Mouse (Mus musculus) hindbrain, embryonic 16.5 days (tissue): ENCODE measurements around the gene Nae1. TPM values are rescaled to one million over a fixed set of nuclear protein-coding genes. Genes with fewer than 3 reads are reported as not detected.

Experiments used
- ATAC-seq: fragments of 200-750 bp; cut with Nextera tagmentation; 2 replicates; pipeline ENCODE4 v1.8.0; 2017; ENCODE audit warnings: moderate TSS enrichment, moderate library complexity
- H3K27ac ChIP-seq: fragments of 300-500 bp; sonication (generic); 2 replicates; pipeline ENCODE4 v1.5.1; 2014; ENCODE audit warnings: low read depth, mild to moderate bottlenecking, control low read depth, low read length, moderate library complexity
- H3K27me3 ChIP-seq: fragments of 300-500 bp; sonication (generic); replicated peaks from 2 replicates; pipeline ENCODE4 v1.6.1; 2014; ENCODE audit warnings: low read length; ENCODE audit not compliant: control insufficient read depth, insufficient read depth
- H3K36me3 ChIP-seq: fragments of 300-500 bp; sonication (generic); 2 replicates; pipeline ENCODE4 v1.6.1; 2014; ENCODE audit warnings: mild to moderate bottlenecking, low read length, moderate library complexity, mixed read lengths; ENCODE audit not compliant: control insufficient read depth, insufficient read depth
- H3K4me1 ChIP-seq: fragments of 300-500 bp; sonication (generic); 2 replicates; pipeline ENCODE4 v1.6.1; 2014; ENCODE audit warnings: low read depth, low read length; ENCODE audit not compliant: control insufficient read depth, insufficient read depth
- H3K4me2 ChIP-seq: fragments of 300-500 bp; sonication (generic); 2 replicates; pipeline ENCODE4 v1.6.1; 2014; ENCODE audit warnings: mild to moderate bottlenecking, low read length, control low read depth, moderate library complexity
- H3K4me3 ChIP-seq: fragments of 300-500 bp; sonication (generic); 2 replicates; pipeline ENCODE4 v1.5.1; 2014; ENCODE audit warnings: mild to moderate bottlenecking, low read length, control low read depth, moderate library complexity
- H3K9ac ChIP-seq: fragments of 300-500 bp; sonication (generic); 2 replicates; pipeline ENCODE4 v1.6.1; 2014; ENCODE audit warnings: low read depth, mild to moderate bottlenecking, control low read depth, low read length, moderate library complexity
- H3K9me3 ChIP-seq: fragments of 300-500 bp; sonication (generic); 2 replicates; pipeline ENCODE4 v1.6.1; 2014; ENCODE audit warnings: mild to moderate bottlenecking, low read length, moderate library complexity; ENCODE audit not compliant: control insufficient read depth
- WGBS: fragments of 180-500 bp; shearing (Covaris S2); extraction: QIAGEN DNeasy Blood & Tissue Kit; methylation state at CpG from one replicate; pipeline ENCODE4 v1.1.7; 2014; 5-methylcytosine and 5-hydroxymethylcytosine counted together
- polyA plus RNA-seq: library from polyadenylated mRNA; unstranded; fragments of >200 nt; fragmentation: Nextera tagmentation; extraction: Ambion mirVana; gene quantifications from 2 replicates; pipeline ENCODE4 v1.2.1, GENCODE M21; 2015

Nae1 gene
- polyA plus RNA-seq, 1 experiment from 2014 or later = 108 TPM

GRCm38 (mm10) chr8:104472465-104472864 is 62.0 kb downstream of the Nae1 start:
- H3K4me2 ChIP-seq = no peak overlapping the region
- no peak overlapping the region for H3K4me3 ChIP-seq
- H3K27me3 ChIP-seq = no peaks in the 10 kb centered on the region
- H3K4me1 ChIP-seq = no peaks in the 10 kb centered on the region
- WGBS = 77% methylated on average over 3 of the region's 3 CpGs
- no peak for ATAC-seq
- no peak overlapping the region for H3K27ac ChIP-seq
- H3K36me3 ChIP-seq = no peaks in the 10 kb centered on the region
- H3K9ac ChIP-seq = no peak overlapping the region
- H3K9me3 ChIP-seq = no peaks in the 10 kb centered on the region

GRCm38 (mm10) chr8:104467463-104467862 is 67.0 kb downstream of the Nae1 start:
- Histone ChIP-seq H3K27ac (no peak overlapping the region), H3K9ac (no peak overlapping the region), H3K4me1 (no peaks in the 10 kb centered on the region), H3K4me2 (no peak overlapping the region), H3K9me3 (no peaks in the 10 kb centered on the region), H3K4me3 (no peak overlapping the region), H3K36me3 (no peaks in the 10 kb centered on the region), H3K27me3 (no peaks in the 10 kb centered on the region)
- WGBS = 86% methylated on average over 2 of the region's 2 CpGs
- ATAC-seq = no peak

Other genes with a start within 250 kb of the Nae1 start
- gene Cmtm2a, start 241.5 kb downstream of the Nae1 start, polyA plus RNA-seq = not detected in 2 replicates
- not detected in 2 replicates for gene Gm45711, start 224.6 kb downstream of the Nae1 start, polyA plus RNA-seq
- gene Cmtm1, start 224.5 kb downstream of the Nae1 start, polyA plus RNA-seq = not detected in 2 replicates
- gene Gm11020, start 213.1 kb downstream of the Nae1 start, polyA plus RNA-seq = not detected in 2 replicates
- not detected in 2 replicates for gene Cmtm2b, start 212.4 kb downstream of the Nae1 start, polyA plus RNA-seq
- 44.2 and 47.2 TPM in 2 replicates for gene Cmtm3, start 195.2 kb downstream of the Nae1 start, polyA plus RNA-seq
- gene Cmtm4, start 138.8 kb downstream of the Nae1 start, polyA plus RNA-seq = 3.0 TPM in 2 replicates
- gene Dync1li2, start 91.6 kb downstream of the Nae1 start, polyA plus RNA-seq = 97.9 and 112 TPM in 2 replicates
- 0.70 and 0.90 TPM in 2 replicates for gene Terb1, start 24.7 kb downstream of the Nae1 start, polyA plus RNA-seq
- gene Car7, start 52 bp upstream of the Nae1 start, polyA plus RNA-seq = 3.5 and 4.9 TPM in 2 replicates
- 20.1 and 20.5 TPM in 2 replicates for gene Pdp2, start 56.8 kb upstream of the Nae1 start, polyA plus RNA-seq
- 0.21 TPM in 1 of 2 replicates, not detected in the other for gene Cdh16, start 89.8 kb upstream of the Nae1 start, polyA plus RNA-seq
- gene Rrad, start 96.7 kb upstream of the Nae1 start, polyA plus RNA-seq = 3.0 and 4.8 TPM in 2 replicates
- gene Ciao2b, start 107.3 kb upstream of the Nae1 start, polyA plus RNA-seq = 124 and 136 TPM in 2 replicates
- not detected in 2 replicates for gene Ces2a, start 199.4 kb upstream of the Nae1 start, polyA plus RNA-seq